In the genomic region with DNA sequence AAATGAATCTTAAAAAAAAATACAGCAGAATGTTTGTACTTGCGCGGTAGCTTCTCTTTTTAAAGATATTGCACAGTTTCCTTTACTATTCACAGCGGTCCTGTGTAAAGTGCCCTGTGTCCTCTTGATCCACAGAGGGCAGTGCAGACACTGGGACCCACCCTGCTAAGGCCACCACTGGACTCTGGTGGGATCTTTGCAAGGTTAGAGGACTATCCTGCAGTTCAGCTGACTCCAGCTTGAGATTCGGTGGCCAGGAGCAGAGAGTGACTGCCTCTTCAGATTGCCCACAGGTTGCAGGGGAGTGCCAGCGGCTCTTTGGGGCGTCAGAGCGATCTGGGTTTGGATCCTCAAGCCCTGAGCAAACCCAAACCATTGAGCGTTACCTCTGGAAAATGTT, we compare ENCODE assay signal across 11 mouse cellular contexts. TPM values are rescaled to one million over a fixed set of nuclear protein-coding genes. Genes with fewer than 3 reads are reported as not detected.
DNase-seq lines count a peak whose midpoint lies in the region; ATAC-seq and TF ChIP-seq lines count a peak whose summit lies in the region.
"Had no signal": no experiment of that assay in that cellular context is flagged by ENCODE, and none has a peak within 500 bp of the region (broad histone marks: within the 10 kb centered on the region; RNA-seq: fewer than 3 reads in every experiment).

No protein-coding gene starts in this region.

- intact Hi-C loops in gastrocnemius, postnatal 14 days (cut with DNase I; ENCODE audit: low total_unique reads), result no loop called here

- H3K27ac ChIP-seq in thymus, adult 2 months (ENCODE audit: control insufficient read depth, insufficient read depth, low read length), result no peak overlapping the region
- H3K27ac ChIP-seq: limb, embryonic 13.5 days had no signal

- TF ChIP-seq CTCF in thymus, adult 2 months (IDR thresholded peaks at IDR 0.05; ENCODE audit: borderline replicate concordance, control insufficient read depth, extremely low read depth, insufficient read depth, low read length, poor library complexity), result no peak

- H3K4me1 ChIP-seq in thymus, adult 2 months (replicated peaks; ENCODE audit: control insufficient read depth, insufficient read depth, low read length), result peaks cover 5% of the 10 kb centered on the region

- TF ChIP-seq POLR2A in thymus, adult 2 months (IDR thresholded peaks at IDR 0.05; ENCODE audit: control insufficient read depth, extremely low read depth, insufficient read depth, low read length, poor library complexity), result no peak

- no peaks in the 10 kb centered on the region for H3K27me3 ChIP-seq in thymus, adult 2 months (ENCODE audit: control insufficient read depth, insufficient read depth, low read length)
- H3K27me3 ChIP-seq: embryonic facial prominence, embryonic 15.5 days; limb, embryonic 13.5 days; Patski had no signal

- ATAC-seq in erythroblast, adult 5-6 weeks (replicated peaks; ENCODE audit: low FRiP score, poor library complexity, severe bottlenecking), result no peak
- ATAC-seq in activated CD4-positive, CD25-positive, alpha-beta regulatory T cell, adult 4 months, result no peak

- no peak overlapping the region for H3K4me3 ChIP-seq in thymus, adult 2 months (ENCODE audit: control insufficient read depth, insufficient read depth, low read length)

- 42% methylated on average over 8 of the region's 8 CpGs for WGBS in thymus, adult 2 months

- peak; percentile 3 for DNase-seq in gastrocnemius, postnatal 14 days
- DNase-seq in gastrocnemius, postnatal 25 days, result no peak
- DNase-seq in thymus, postnatal 14 days, result peak; percentile 14
- no peak for DNase-seq in thymus, adult 2 months
- DNase-seq in kidney, postnatal 14 days, result peak; percentile 8
- DNase-seq in naive thymus-derived CD4-positive, alpha-beta T cell, adult 2 months (ENCODE audit: low read depth), result peak; percentile 22

- no peaks in the 10 kb centered on the region for H3K36me3 ChIP-seq in thymus, adult 2 months (ENCODE audit: control insufficient read depth, insufficient read depth, low read length)
- H3K36me3 ChIP-seq: embryonic facial prominence, embryonic 15.5 days; limb, embryonic 13.5 days had no signal

RNA-seq across cellular contexts. Expression of gene Sec63, which starts 1.0 kb away (rescaled TPM):
- 10 to 100 TPM; 21.1 to 24.4 TPM for total RNA-seq in gastrocnemius, postnatal 14 days (2021)
- total RNA-seq in gastrocnemius, postnatal 25 days (2021), result 10 to 100 TPM; 20.2 to 21.9 TPM
- 13.2 and 14.4 TPM in 2 replicates for polyA plus RNA-seq in thymus, adult 2 months (2012; rRNA removed)
- total RNA-seq in erythroblast, adult 5-6 weeks (2015; ENCODE audit: low replicate concordance), result 10.9 and 12.5 TPM in 2 replicates
- total RNA-seq in erythroblast, adult 5-6 weeks (2017; ENCODE audit: low replicate concordance), result 9.5 and 13.7 TPM in 2 replicates
- polyA plus RNA-seq in activated CD4-positive, CD25-positive, alpha-beta regulatory T cell, adult 4 months (2017; shearing (Covaris generic)), result 10 to 100 TPM; 15.9 to 19.1 TPM

Comparison
In these comparisons a context has a peak if more than half of its experiments do, and no peak if none do; other contexts are left out.
1. DNase-seq: peak in gastrocnemius, postnatal 14 days (single experiment), thymus, postnatal 14 days (single experiment), kidney, postnatal 14 days (single experiment) and naive thymus-derived CD4-positive, alpha-beta T cell, adult 2 months (single experiment); none in gastrocnemius, postnatal 25 days (single experiment) and thymus, adult 2 months (single experiment).